Mouse (Mus musculus) thymus, adult 2 months (tissue): ENCODE data around the gene Tubb2a. TPM values are rescaled to one million over a fixed set of nuclear protein-coding genes. Genes with fewer than 3 reads are reported as not detected.
A peak's percentile ranks its signal among the peaks of the same experiment; 100 is the strongest.

Source experiments
- DNase-seq: peaks from one replicate; pipeline ENCODE4 v3.0.0; 2021
- H3K27ac ChIP-seq: fragments of 200-500 bp; 2 replicates; pipeline ENCODE4 v1.5.1; 2012; ENCODE audit warnings: low read length, control low read depth; ENCODE audit not compliant: control insufficient read depth, insufficient read depth
- H3K27me3 ChIP-seq: fragments of 200-500 bp; 2 replicates; pipeline ENCODE4 v1.6.1; 2012; ENCODE audit warnings: mild to moderate bottlenecking, low read length, moderate library complexity, mixed read lengths; ENCODE audit not compliant: control insufficient read depth, insufficient read depth
- H3K36me3 ChIP-seq: fragments of 200-500 bp; 2 replicates; pipeline ENCODE4 v1.6.1; 2012; ENCODE audit warnings: mild to moderate bottlenecking, low read length, moderate library complexity; ENCODE audit not compliant: control insufficient read depth, insufficient read depth
- H3K4me1 ChIP-seq: fragments of 200-500 bp; replicated peaks from 2 replicates; pipeline ENCODE4 v1.6.1; 2012; ENCODE audit warnings: low read length; ENCODE audit not compliant: control insufficient read depth, insufficient read depth
- H3K4me3 ChIP-seq: fragments of 200-500 bp; 2 replicates; pipeline ENCODE4 v1.5.1; 2012; ENCODE audit warnings: mild to moderate bottlenecking, low read length, control low read depth, moderate library complexity; ENCODE audit not compliant: control insufficient read depth, insufficient read depth
- CTCF ChIP-seq: fragments of 200-500 bp; IDR thresholded peaks from 2 replicates; pipeline ENCODE4 v1.5.1; 2012; ENCODE audit warnings: mild to moderate bottlenecking, control low read depth, low read length, moderate library complexity, borderline replicate concordance; ENCODE audit not compliant: control insufficient read depth, poor library complexity, insufficient read depth; ENCODE audit errors: extremely low read depth
- POLR2A ChIP-seq: fragments of 200-500 bp; IDR thresholded peaks from 2 replicates; pipeline ENCODE4 v1.6.1; 2012; ENCODE audit warnings: mild to moderate bottlenecking, low read length, control low read depth, moderate library complexity; ENCODE audit not compliant: control insufficient read depth, poor library complexity, insufficient read depth; ENCODE audit errors: extremely low read depth
- WGBS: fragments of 180-500 bp; shearing (Covaris S2); methylation state at CpG from one replicate; pipeline ENCODE4 v1.1.7; 2018; 5-methylcytosine and 5-hydroxymethylcytosine counted together
- polyA plus RNA-seq: library from polyadenylated mRNA; depleted of rRNA; stranded (reverse); fragments of >200 nt; gene quantifications from 2 replicates; pipeline ENCODE4 v1.2.3, GENCODE M21; 2012

Tubb2a gene
- polyA plus RNA-seq, 1 experiment = 469 TPM

DNA sequence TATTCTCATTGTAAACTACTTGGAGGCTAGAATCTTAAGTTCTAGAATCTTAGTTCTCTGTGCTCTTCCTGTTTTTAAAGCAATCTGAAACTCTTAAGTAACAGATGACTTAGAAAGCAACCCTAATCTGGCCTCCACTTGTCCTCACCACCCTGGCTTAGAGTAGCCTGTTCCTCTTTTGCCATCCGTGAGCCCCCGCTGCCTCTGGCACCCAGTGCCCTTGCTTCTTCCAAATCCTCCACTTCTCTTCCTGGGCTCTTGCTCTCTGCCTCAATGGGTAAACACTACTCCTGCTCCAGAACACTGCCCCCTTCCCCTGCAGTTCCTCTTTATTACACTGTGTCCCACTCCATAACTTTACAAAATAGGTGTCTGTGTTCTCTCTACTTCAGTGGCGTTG, 26.1 kb downstream of the Tubb2a start:
- H3K4me1 ChIP-seq = 0 out of 2 replicates have a peak, but pooled peaks cover 3% of the 10 kb centered on the region
- no peaks in the 10 kb centered on the region; the same call in 1 of the 2 replicates for H3K27me3 ChIP-seq
- H3K4me3 ChIP-seq = no peak overlapping the region
- DNase-seq = no peak
- 95% methylated on average over 3 of the region's 3 CpGs for WGBS
- H3K36me3 ChIP-seq = 0 out of 2 replicates have a peak, but pooled peaks cover 4% of the 10 kb centered on the region
- TF ChIP-seq POLR2A = no peak
- H3K27ac ChIP-seq = no peak overlapping the region

DNA sequence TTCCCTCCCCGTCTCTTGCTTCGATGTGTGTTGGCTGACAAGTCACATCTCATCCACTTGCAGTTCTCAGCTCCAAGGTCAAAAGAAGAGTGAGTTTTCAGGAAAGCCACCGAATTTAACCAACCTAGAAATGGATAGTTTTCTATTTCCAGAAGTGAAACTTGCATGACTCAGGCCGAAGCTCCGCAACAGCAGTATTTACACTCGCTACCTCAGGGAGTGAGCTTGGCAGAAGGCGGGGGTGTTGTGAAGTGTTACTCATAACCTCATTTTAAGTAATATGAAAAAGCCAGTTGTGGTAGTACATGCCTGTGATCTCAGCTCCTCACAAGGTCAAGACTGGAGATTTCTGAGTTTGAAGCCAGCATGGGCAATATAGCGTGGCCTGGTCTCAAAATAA, 27.3 kb downstream of the Tubb2a start:
- DNase-seq = no peak
- H3K4me1 ChIP-seq = 0 out of 2 replicates have a peak, but pooled peaks cover 5% of the 10 kb centered on the region
- TF ChIP-seq CTCF = no peak
- no peak for TF ChIP-seq POLR2A
- 92% methylated on average over 8 of the region's 8 CpGs for WGBS
- no peaks in the 10 kb centered on the region; the same call in 1 of the 2 replicates for H3K27me3 ChIP-seq
- no peak overlapping the region for H3K4me3 ChIP-seq
- H3K36me3 ChIP-seq = 0 out of 2 replicates have a peak, but pooled peaks cover 4% of the 10 kb centered on the region
- no peak overlapping the region for H3K27ac ChIP-seq

DNA sequence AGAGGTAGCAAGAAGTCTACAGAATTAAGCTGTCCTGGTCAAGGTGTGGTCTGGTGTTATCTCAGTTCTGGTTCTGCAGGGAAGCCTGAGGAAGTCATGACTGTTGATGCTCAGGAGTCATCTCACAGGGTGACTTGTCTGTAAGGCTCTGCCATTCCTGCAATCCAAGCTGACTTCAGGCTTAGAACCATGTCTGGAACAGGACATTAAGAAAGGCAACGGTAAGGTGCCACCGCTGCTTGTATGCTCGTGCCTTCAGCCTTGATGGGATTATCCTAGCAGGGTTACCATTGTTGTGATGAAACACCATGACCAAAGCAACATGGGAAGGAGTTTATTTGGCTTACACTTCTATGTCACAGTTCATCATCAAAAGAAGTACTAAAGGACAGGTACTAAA, 30.3 kb downstream of the Tubb2a start:
- whole genome bisulfite sequencing = 97% methylated on average over 3 of the region's 3 CpGs
- H3K36me3 ChIP-seq = 0 out of 2 replicates have a peak, but pooled peaks cover 4% of the 10 kb centered on the region
- H3K4me3 ChIP-seq = no peak overlapping the region
- H3K4me1 ChIP-seq = 0 out of 2 replicates have a peak, but pooled peaks cover 3% of the 10 kb centered on the region
- no peak for DNase-seq
- H3K27me3 ChIP-seq = no peaks in the 10 kb centered on the region; the same call in 1 of the 2 replicates
- TF ChIP-seq CTCF (no peak), POLR2A (no peak)
- H3K27ac ChIP-seq = no peak overlapping the region

DNA sequence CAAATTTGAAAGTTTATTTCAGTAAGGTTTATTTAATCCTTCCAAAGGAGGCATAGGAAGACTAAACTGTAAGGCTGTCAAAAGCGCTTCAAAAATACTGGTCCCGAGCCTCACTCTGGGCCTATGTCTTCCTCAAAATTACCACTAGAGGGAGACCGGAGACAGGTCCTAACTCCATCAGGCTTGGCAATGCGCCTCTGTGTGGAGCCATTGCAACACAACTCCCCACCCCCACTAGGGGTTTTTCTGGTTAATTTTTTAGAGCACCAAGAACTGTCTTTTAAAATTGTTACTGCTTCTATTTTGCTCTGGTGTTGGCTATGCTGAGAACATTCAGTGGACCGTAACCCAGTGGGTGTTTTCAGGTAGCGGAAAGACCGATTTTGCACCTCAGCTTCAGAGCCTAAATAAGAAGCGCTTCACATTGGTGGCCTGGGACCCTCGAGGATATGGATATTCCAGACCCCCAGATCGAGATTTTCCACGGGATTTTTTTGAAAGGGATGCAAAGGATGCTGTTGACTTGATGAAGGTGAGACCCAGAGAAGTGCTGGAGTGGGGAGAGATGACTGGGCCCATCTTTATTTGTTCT, 31.3 kb downstream of the Tubb2a start:
- no peak overlapping the region for H3K4me3 ChIP-seq
- peak; percentile 69; the same call in 1 of the 2 replicates for TF ChIP-seq CTCF
- TF ChIP-seq POLR2A = no peak
- 46% methylated on average over 11 of the region's 11 CpGs for WGBS
- H3K4me1 ChIP-seq = 0 out of 2 replicates have a peak, but pooled peaks cover 3% of the 10 kb centered on the region
- H3K27me3 ChIP-seq = no peaks in the 10 kb centered on the region; the same call in 1 of the 2 replicates
- peak; percentile 74 for DNase-seq
- H3K27ac ChIP-seq = no peak overlapping the region
- 0 out of 2 replicates have a peak, but pooled peaks cover 4% of the 10 kb centered on the region for H3K36me3 ChIP-seq

DNA sequence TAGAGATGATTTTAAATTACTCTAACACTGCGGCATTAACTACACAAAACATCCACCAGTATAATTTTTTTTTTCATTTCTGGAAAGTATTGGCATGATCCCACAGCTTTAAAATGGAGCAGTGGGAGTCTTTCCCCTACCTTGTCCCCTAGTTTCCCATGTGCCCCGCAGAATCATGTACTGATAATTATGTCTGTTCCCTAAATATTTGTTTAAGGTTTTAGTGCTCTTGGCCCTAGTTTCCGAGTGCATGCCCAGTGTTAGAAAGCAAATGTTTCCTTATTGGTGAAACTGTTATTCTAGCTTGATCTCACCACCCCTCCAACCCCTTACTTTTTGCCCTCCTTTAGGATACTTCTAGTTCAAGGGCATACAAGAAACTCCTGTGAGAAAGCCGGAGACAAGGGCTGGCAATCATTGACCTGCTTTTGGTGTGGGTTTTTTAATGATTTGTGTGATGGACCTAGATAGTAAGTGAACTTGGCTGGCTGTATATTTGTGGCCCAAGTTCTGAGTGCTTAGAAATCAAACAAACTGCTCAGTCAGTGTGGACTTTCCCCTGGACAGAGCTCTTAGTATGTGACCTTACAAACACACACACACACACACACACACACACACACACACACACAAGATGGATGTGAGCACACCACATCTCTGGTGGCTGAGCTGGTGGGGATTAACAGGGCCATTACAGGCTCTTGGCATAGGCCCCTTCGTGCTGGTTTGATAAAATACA, 32.1 kb downstream of the Tubb2a start:
- Histone ChIP-seq H3K27ac (no peak overlapping the region), H3K36me3 (0 out of 2 replicates have a peak, but pooled peaks cover 4% of the 10 kb centered on the region), H3K4me3 (no peak overlapping the region), H3K27me3 (no peaks in the 10 kb centered on the region; the same call in 1 of the 2 replicates), H3K4me1 (0 out of 2 replicates have a peak, but pooled peaks cover 3% of the 10 kb centered on the region)
- WGBS = 78% methylated on average over 5 of the region's 5 CpGs
- TF ChIP-seq CTCF (no peak), POLR2A (no peak)
- no peak for DNase-seq

DNA sequence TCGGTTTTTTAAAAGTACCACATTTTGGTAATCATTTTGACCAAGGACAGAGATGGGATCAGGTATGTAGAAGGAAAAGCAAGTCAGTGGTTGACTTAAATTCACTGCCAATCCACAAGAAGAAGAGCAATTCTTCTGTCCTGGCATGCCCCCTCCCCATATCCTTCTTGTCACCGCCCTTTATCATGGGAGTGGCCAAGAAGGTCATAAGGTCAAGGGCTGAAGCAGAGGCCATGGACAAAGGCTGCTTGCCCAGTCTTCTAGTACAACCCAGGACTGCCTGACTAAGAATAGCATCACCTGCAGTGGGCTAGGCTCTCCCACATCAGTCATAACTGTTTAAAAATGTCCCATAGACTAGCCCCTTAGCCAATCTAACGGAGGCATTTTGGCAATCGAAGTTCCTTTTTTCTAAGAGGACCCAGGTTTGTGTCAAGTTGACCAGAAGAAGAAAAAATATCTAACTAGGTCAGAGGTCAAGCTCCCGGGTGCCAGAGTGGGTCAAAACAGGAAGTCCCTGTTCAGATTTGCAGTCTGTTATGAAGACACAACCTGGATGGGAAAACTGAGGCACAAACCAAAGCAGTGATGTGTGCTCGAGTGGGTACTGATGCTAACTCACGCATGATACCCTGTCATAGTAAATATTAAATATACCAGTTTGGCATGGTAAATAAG, 34.0 kb downstream of the Tubb2a start:
- 71% methylated on average over 7 of the region's 7 CpGs for WGBS
- TF ChIP-seq CTCF = no peak
- TF ChIP-seq POLR2A = no peak

More for the DNA sequence above, 34.0 kb downstream of the Tubb2a start:
- H3K27me3 ChIP-seq = no peaks in the 10 kb centered on the region
- 0 out of 2 replicates have a peak, but pooled peaks cover 3% of the 10 kb centered on the region for H3K4me1 ChIP-seq
- DNase-seq = no peak
- H3K27ac ChIP-seq = no peak overlapping the region
- no peak overlapping the region for H3K4me3 ChIP-seq
- no peaks in the 10 kb centered on the region for H3K36me3 ChIP-seq
